Mouse (Mus musculus) macrophage (primary cell): ENCODE measurements around the gene Sbds. TPM values are rescaled to one million over a fixed set of nuclear protein-coding genes. Genes with fewer than 3 reads are reported as not detected.

Experiments
- H3K27ac ChIP-seq: fragments of 350-480 bp; formaldehyde crosslinking; 2 replicates; pipeline ENCODE4 v1.9.0; 2021
- H3K36me3 ChIP-seq: fragments of 350-480 bp; formaldehyde crosslinking; 2 replicates; pipeline ENCODE4 v1.9.0; 2021; ENCODE audit errors: inconsistent target
- H3K4me3 ChIP-seq: fragments of 350-480 bp; formaldehyde crosslinking; 2 replicates; pipeline ENCODE4 v1.9.0; 2021; ENCODE audit errors: inconsistent target
- H3K79me2 ChIP-seq: fragments of 350-480 bp; formaldehyde crosslinking; 2 replicates; pipeline ENCODE4 v1.9.0; 2021; ENCODE audit errors: inconsistent target
- WGBS: methylation state at CpG from one replicate; pipeline ENCODE4 v1.1.7; 2026; ENCODE audit warnings: inconsistent platforms; ENCODE audit not compliant: missing documents; 5-methylcytosine and 5-hydroxymethylcytosine counted together
- polyA plus RNA-seq: library from polyadenylated mRNA; stranded (reverse); fragments of 250-400 nt; gene quantifications from 3 replicates; pipeline ENCODE4 v1.2.4, GENCODE M21; 2018; ENCODE audit warnings: inconsistent platforms

The Sbds gene
- polyA plus RNA-seq, 1 experiment from 2014 or later: 110 TPM

DNA sequence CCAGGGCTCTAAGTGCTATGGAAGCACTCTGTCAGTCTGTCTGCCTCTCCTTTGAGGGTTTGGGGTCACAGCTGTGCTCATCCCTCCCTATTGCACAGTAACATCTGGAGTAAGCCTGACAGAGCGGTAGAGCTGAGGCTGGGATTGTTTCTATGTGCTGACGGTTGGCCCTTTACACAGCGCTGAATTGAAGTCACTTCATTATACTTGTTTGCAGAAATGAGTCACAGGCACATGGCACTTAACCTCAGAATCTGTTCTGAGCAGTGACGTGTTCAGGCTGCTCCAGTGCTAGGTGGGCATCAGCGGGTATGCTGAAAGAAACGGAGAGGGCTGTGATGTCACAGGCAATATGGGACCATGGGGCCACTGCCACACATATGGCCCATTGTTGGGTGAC lies 17.7 kb upstream of the Sbds start:
- H3K4me3 ChIP-seq: no peak overlapping the region
- H3K36me3 ChIP-seq: no peaks in the 10 kb centered on the region; the same call in 1 of the 2 replicates
- 95% methylated on average over 6 of the region's 6 CpGs for WGBS

DNA sequence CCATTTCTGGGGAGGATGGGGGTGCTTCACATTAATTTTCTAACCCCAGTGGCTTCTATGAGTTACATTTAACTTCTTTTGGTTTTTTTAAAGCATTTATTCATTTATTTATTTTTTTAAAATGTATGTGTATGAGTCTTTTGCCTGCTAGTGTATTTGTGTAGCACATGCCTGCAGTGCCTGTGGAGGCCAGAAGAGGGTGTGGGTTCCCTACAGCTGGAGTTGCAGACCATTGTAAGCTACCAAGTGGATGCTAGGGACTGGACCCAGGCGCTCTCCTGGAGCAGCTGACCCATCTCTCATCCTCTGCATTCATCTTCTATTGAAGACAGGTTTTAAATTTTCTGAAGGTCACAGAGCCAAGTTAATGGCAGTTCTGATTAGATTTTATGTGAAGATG lies 17.0 kb upstream of the Sbds start:
- 83% methylated on average over 1 of the region's 1 CpGs for WGBS
- Histone ChIP-seq H3K27ac (no peak overlapping the region), H3K79me2 (no peaks in the 10 kb centered on the region), H3K36me3 (peaks cover 5% of the 10 kb centered on the region; the same call in 1 of the 2 replicates), H3K4me3 (no peak overlapping the region)

More for the DNA sequence above, 17.7 kb upstream of the Sbds start:
- no peak overlapping the region for H3K27ac ChIP-seq
- H3K79me2 ChIP-seq: no peaks in the 10 kb centered on the region

DNA sequence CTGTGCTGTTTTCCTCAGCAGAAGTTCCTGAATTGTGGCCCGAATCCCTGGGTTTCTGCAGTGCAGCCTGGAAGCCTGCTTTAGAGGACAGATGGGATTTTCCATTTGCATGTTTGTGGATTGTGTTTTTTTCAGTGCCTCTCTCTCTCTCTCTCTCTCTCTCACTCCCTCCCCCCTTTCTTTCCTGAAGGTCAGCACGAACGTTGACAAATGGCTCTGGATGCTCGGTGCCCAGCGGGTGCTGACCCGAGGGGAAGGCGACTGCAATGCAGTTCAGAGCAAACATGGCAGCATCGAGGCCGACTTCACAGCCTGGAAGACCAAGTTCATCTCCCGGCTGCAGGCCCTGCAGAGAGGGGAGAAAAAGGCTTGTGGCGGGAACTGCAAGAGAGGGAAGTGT lies 13.6 kb upstream of the Sbds start:
- WGBS: 86% methylated on average over 8 of the region's 11 CpGs
- H3K27ac ChIP-seq: no peak overlapping the region
- peaks cover 16% of the 10 kb centered on the region; the same call in 1 of the 2 replicates for H3K36me3 ChIP-seq
- no peaks in the 10 kb centered on the region for H3K79me2 ChIP-seq
- no peak overlapping the region for H3K4me3 ChIP-seq

- H3K27ac ChIP-seq: no peak overlapping the region
- H3K36me3 ChIP-seq: peaks cover 16% of the 10 kb centered on the region; the same call in 1 of the 2 replicates
- WGBS: 95% methylated on average over 1 of the region's 1 CpGs
- H3K4me3 ChIP-seq: no peak overlapping the region
- H3K79me2 ChIP-seq: no peaks in the 10 kb centered on the region
Measured at GRCm38 (mm10) chr5:130267316-130267715, 12.0 kb upstream of the Sbds start.

GRCm38 (mm10) chr5:130266651-130267050 lies 11.3 kb upstream of the Sbds start:
- Histone ChIP-seq H3K79me2 (no peaks in the 10 kb centered on the region), H3K27ac (no peak overlapping the region), H3K36me3 (peaks cover 16% of the 10 kb centered on the region; the same call in 1 of the 2 replicates), H3K4me3 (no peak overlapping the region)
- 89% methylated on average over 7 of the region's 7 CpGs for WGBS

DNA sequence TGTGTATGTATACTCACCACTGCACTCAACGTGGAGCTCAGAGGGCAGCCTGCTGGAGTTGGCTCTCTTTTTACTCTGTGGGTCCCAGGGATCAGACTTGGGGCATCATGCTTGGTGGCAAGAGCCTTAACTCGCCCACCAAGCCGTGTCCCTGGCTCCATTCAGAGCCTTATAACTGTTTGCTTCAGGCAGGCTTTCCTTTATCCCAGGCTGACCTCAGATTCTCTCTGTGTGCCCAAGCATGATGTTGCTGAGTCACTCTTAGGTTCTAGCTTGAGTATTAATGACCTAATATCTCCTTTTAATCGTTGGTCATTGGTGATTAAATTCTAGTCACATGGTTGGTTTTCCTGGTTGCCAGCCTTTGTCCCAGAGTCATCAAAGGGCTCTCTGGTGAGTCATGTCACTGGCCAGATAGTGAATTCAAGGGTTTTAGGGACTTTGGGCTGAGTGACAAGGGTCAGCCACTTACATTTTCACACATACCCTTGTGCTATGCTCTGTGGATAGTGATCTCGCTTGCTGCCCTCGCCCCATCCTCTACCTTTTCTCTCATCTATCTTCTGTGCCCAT lies 9.2 kb upstream of the Sbds start:
- Histone ChIP-seq H3K36me3 (peaks cover 16% of the 10 kb centered on the region; the same call in 1 of the 2 replicates), H3K79me2 (no peaks in the 10 kb centered on the region), H3K27ac (no peak overlapping the region), H3K4me3 (no peak overlapping the region)
- WGBS: 88% methylated on average over 6 of the region's 6 CpGs

- no peak overlapping the region for H3K27ac ChIP-seq
- H3K79me2 ChIP-seq: no peaks in the 10 kb centered on the region
- H3K36me3 ChIP-seq: peaks cover 16% of the 10 kb centered on the region; the same call in 1 of the 2 replicates
- whole genome bisulfite sequencing: 84% methylated on average over 11 of the region's 11 CpGs
- no peak overlapping the region for H3K4me3 ChIP-seq
Measured at GRCm38 (mm10) chr5:130263454-130263853, 8.1 kb upstream of the Sbds start.

DNA sequence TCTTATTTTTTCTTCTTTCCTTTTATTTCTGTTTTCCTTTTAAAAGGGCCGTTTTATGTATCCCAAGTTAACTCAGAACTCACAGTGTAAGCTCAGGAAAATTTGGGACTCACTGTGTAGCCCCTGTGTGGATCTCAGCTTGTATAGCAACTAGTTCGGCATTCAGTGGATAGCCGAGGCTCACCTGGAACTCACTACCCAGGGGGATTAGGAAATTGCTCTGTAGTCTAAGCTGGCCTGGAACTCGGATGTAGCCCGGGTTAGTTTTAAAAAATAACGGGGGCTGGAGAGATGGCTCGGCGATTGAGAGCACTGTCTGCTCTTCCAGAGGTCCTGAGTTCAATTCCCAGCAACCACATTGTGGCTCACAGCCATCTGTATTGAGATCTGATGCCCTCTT lies 2.0 kb upstream of the Sbds start:
- Histone ChIP-seq H3K36me3 (peaks cover 6% of the 10 kb centered on the region; the same call in 1 of the 2 replicates), H3K4me3 (peak overlapping the region; percentile 84), H3K79me2 (peaks cover 43% of the 10 kb centered on the region), H3K27ac (peak overlapping the region; percentile 39)
- 9% methylated on average over 8 of the region's 8 CpGs for WGBS

DNA sequence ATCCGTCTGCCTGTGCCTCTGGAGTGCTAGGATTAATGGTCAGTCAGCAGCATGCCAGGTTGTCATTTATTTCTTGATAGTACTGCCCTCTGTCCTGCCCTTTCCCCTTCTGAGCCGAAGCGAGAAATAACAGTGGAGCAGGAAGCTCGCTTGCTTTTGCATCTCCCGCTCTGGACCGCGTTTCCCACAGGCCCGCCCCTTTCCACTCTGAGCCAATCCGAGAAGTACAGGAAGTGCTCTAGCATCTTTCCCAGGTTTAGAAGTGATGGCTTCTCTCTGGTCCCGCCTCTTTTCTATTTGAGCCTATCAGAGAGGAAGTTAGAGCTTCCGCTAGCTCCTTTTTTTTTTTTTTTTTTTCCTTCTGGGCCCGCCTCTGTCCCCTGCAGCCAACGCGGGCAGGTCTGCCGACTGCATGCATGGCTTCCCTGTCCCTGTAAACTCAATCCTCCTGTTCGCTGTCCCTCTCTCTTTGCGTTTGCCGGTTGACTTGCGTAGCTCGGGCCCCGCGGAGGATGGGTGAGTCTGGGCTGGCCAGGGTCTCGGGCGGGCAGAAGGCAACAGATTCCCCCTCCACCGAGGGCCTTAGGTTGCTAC lies 1.4 kb upstream of the Sbds start:
- peaks cover 11% of the 10 kb centered on the region; the same call in 1 of the 2 replicates for H3K36me3 ChIP-seq
- under 1% methylated on average over 22 of the region's 25 CpGs for WGBS
- H3K4me3 ChIP-seq: peak overlapping the region; percentile 84
- H3K79me2 ChIP-seq: peaks cover 48% of the 10 kb centered on the region
- peak overlapping the region; percentile 39 for H3K27ac ChIP-seq

DNA sequence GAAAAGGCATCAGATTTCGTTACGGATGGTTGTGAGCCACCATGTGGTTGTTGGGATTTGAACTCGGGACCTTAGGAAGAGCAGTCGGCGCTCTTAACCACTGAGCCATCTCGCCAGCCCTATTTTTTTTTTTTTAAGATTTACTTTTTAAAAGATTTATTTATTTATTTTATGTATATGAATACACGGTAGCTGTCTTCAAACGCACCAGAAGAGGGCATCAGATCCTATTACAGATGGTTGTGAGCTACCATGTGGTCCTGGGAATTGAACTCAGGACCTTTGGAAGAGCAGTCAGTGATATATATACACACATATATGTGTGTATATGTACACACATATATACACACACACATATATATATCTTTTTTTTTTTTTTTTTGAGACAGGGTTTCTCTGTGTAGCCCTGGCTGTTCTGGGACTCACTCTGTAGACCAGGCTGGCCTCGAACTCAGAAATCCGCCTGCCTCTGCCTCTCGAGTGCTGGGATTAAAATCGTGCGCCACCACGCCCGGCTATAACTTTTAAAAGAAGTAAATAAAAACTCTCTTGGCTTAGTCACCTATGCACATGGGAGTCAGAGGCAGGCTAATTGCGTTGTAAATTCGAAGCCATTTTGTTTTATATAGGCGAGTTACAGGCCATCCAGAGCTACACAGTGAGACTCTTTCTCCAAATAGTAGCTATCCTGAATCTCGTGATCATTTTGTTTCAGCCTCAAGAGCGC lies 632 bp upstream of the Sbds start:
- Histone ChIP-seq H3K79me2 (peaks cover 56% of the 10 kb centered on the region), H3K27ac (peak overlapping the region; percentile 8; the same call in 1 of the 2 replicates), H3K36me3 (peaks cover 19% of the 10 kb centered on the region), H3K4me3 (peak overlapping the region; percentile 98)
- WGBS: 21% methylated on average over 19 of the region's 20 CpGs

DNA sequence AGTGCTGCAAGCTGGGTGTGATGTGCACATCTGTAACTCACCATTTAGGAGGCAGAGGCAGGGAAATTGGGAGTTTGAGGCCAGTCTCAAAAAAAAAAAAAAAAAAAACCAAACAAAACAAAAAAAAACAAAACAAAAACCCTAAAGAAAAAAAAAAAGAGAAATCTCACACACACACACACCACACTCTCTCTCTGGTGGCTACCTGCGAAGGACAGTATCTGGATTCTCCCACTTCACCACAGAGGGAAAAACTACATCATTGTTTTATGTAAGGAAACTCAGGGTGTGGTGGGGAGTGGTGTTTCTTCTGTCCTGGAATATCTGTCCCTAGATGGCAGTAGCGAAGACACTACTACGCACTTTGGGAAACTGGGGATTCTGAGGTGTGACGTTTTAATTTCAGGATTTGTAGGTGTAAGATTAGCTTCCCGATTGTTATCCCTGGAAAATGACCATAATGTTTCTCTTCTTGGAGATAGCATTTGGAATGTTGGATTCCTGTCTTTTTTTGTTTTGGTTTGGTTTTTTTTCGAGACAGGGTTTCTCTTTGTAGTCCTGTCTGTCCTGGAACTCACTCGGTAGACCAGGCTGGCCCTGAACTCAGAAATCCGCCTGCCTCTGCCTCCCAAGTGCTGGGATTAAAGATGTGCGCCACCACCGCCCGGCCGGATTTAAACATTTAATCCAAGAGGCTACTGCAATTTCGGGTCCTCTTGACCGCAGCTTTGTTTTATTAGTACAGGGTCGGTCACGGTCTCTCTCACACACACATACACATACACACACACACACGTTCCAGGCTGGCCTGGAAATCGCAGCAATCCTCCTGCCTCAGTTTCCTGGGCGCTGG lies 940 bp downstream of the Sbds start:
- Histone ChIP-seq H3K36me3 (peaks cover 32% of the 10 kb centered on the region), H3K27ac (peak overlapping the region; percentile 86), H3K79me2 (peaks cover 70% of the 10 kb centered on the region), H3K4me3 (peak overlapping the region; percentile 98)
- 3% methylated on average over 18 of the region's 19 CpGs for WGBS

GRCm38 (mm10) chr5:130247823-130248222 lies 7.5 kb downstream of the Sbds start:
- 12% methylated on average over 5 of the region's 5 CpGs for WGBS

DNA sequence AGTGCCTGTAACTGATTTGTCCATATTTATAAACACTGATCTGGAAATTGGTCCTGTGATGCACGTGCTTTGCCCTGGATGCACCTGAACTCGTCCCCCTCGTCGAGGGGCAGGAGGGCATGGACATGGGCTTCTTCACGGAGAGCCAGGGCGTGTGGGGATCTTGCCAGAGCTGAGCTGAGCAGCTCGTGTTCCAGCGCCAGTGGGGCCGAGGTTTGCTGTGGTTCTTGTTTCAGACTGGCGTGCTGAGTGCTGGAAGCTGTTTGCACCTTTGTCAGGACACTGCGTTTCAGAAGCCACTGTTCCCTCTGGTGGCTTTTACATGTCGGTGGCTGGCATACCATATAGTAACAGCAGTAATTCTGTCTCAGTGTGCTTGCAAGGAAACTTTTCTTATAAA lies 13.9 kb downstream of the Sbds start:
- Histone ChIP-seq H3K79me2 (peaks cover 4% of the 10 kb centered on the region; the same call in 1 of the 2 replicates), H3K36me3 (peaks cover 87% of the 10 kb centered on the region), H3K4me3 (no peak overlapping the region), H3K27ac (no peak overlapping the region)
- 94% methylated on average over 12 of the region's 12 CpGs for WGBS

More at GRCm38 (mm10) chr5:130247823-130248222, 7.5 kb downstream of the Sbds start:
- Histone ChIP-seq H3K27ac (peak overlapping the region; percentile 55), H3K79me2 (peaks cover 46% of the 10 kb centered on the region), H3K36me3 (peaks cover 86% of the 10 kb centered on the region), H3K4me3 (no peak overlapping the region)

GRCm38 (mm10) chr5:130239856-130240255 lies 15.5 kb downstream of the Sbds start:
- no peak overlapping the region for H3K27ac ChIP-seq
- H3K4me3 ChIP-seq: no peak overlapping the region
- 93% methylated on average over 2 of the region's 2 CpGs for WGBS
- H3K79me2 ChIP-seq: peaks cover 8% of the 10 kb centered on the region; the same call in 1 of the 2 replicates
- H3K36me3 ChIP-seq: peaks cover 87% of the 10 kb centered on the region
